Mouse (Mus musculus) G1E (cell line): ENCODE measurements around the gene Krtap9-5. TPM values are rescaled to one million over a fixed set of nuclear protein-coding genes. Genes with fewer than 3 reads are reported as not detected.

Experiments
- ATAC-seq: 2 replicates; pipeline ENCODE4 v1.8.0; 2016; ENCODE audit warnings: mild to moderate bottlenecking; ENCODE audit not compliant: insufficient number of reproducible peaks, poor library complexity, low FRiP score, severe bottlenecking; ENCODE audit errors: extremely low read depth
- DNase-seq: peaks from one replicate; pipeline ENCODE4 v3.0.0; 2012; ENCODE audit warnings: low spot score
- H3K27me3 ChIP-seq: 2 replicates; pipeline ENCODE4 v1.6.1; 2012; ENCODE audit warnings: mild to moderate bottlenecking, low read length, inconsistent platforms; ENCODE audit not compliant: insufficient read depth
- H3K36me3 ChIP-seq: replicated peaks from 2 replicates; pipeline ENCODE3; 2012; ENCODE audit warnings: mild to moderate bottlenecking, inconsistent platforms
- H3K4me1 ChIP-seq: 2 replicates; pipeline ENCODE4 v1.6.1; 2012; ENCODE audit warnings: low read depth, low read length, inconsistent platforms, mixed read lengths; ENCODE audit not compliant: insufficient read depth
- H3K4me3 ChIP-seq: 2 replicates; pipeline ENCODE4 v1.5.1; 2012; ENCODE audit warnings: low read depth, mild to moderate bottlenecking, inconsistent platforms, low read length, moderate library complexity, mixed read lengths
- H3K9me3 ChIP-seq: replicated peaks from 2 replicates; pipeline ENCODE4 v1.6.1; 2012; ENCODE audit warnings: inconsistent platforms
- CTCF ChIP-seq: IDR thresholded peaks from 2 replicates; pipeline ENCODE4 v1.5.1; 2012; ENCODE audit warnings: low read depth, low read length, inconsistent platforms, mixed read lengths
- GATA1 ChIP-seq: IDR thresholded peaks from 2 replicates; pipeline ENCODE4 v1.6.1; 2012; ENCODE audit warnings: borderline replicate concordance, low read length, inconsistent platforms, mixed read lengths
- GATA2 ChIP-seq: IDR thresholded peaks from 2 replicates; pipeline ENCODE4 v1.6.1; 2012; ENCODE audit warnings: low read depth, low read length, inconsistent platforms, borderline replicate concordance
- POLR2AphosphoS5 ChIP-seq: IDR thresholded peaks from 2 replicates; pipeline ENCODE4 v1.6.1; 2012; ENCODE audit warnings: low read depth, low read length, inconsistent platforms; ENCODE audit not compliant: insufficient replicate concordance
- TAL1 ChIP-seq: conservative IDR thresholded peaks from 2 replicates; pipeline ENCODE4 v1.6.1; 2012; ENCODE audit warnings: low read depth, low read length, inconsistent platforms, mixed read lengths
- polyA plus RNA-seq: library from polyadenylated mRNA; stranded (reverse); fragments of >175 nt; gene quantifications from 2 replicates; pipeline ENCODE4 v1.2.3, GENCODE M21; 2012
- total RNA-seq, 2 experiments: library from RNA; stranded (forward) in 1 of 2; stranded (reverse) in 1 of 2; fragments of 200-1000 nt in 1 of 2; fragments of >200 nt in 1 of 2; fragmentation: Nextera tagmentation in 1 of 2; gene quantifications; 2 replicates each; pipeline ENCODE4 v1.2.3; 2014 to 2017

Gene Krtap9-5
- total and polyA plus RNA-seq, 3 experiments = not detected

- Histone ChIP-seq H3K4me3 (no peak overlapping the region), H3K27me3 (no peaks in the 10 kb centered on the region), H3K4me1 (no peaks in the 10 kb centered on the region; the same call in 1 of the 2 replicates), H3K36me3 (no peaks in the 10 kb centered on the region), H3K9me3 (peaks cover 64% of the 10 kb centered on the region)
- DNase-seq = no peak
- ATAC-seq = no peak
- TF ChIP-seq CTCF (no peak), GATA2 (no peak), TAL1 (no peak), GATA1 (no peak), POLR2AphosphoS5 (no peak)
These were observed 40.3 kb downstream of the Krtap9-5 start for GRCm38 (mm10) chr11:99988530-99988929.

GRCm38 (mm10) chr11:99989881-99990405, 41.7 kb downstream of the Krtap9-5 start:
- H3K36me3 ChIP-seq = no peaks in the 10 kb centered on the region
- no peaks in the 10 kb centered on the region; the same call in 1 of the 2 replicates for H3K27me3 ChIP-seq
- ATAC-seq (no peak), DNase-seq (no peak)
- peaks cover 64% of the 10 kb centered on the region for H3K9me3 ChIP-seq
- TF ChIP-seq GATA2 = no peak
- no peak for TF ChIP-seq TAL1
- no peak for TF ChIP-seq GATA1
- TF ChIP-seq CTCF = no peak
- no peak for TF ChIP-seq POLR2AphosphoS5
- H3K4me3 ChIP-seq = no peak overlapping the region
- no peaks in the 10 kb centered on the region; the same call in 1 of the 2 replicates for H3K4me1 ChIP-seq

DNA sequence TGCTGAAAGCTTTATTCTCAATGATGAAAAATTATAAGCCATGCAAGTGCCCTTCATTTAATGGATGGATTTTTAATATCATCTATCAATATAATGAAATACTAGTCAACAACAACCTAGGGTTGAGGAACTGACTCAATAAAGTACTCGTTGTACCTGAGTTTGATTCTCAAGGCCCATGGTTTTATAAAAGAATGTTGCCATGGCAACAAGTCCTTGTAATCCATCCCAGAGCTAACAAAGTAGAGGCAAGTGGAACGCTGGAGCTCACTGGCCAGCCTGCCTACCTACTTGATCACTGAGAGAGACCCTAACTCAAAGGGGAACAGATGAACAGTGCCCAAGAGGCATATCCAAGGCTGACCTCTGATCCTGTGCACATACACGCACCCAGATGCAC, 42.3 kb downstream of the Krtap9-5 start:
- H3K36me3 ChIP-seq = no peaks in the 10 kb centered on the region
- no peak overlapping the region for H3K4me3 ChIP-seq
- no peaks in the 10 kb centered on the region; the same call in 1 of the 2 replicates for H3K4me1 ChIP-seq
- peaks cover 57% of the 10 kb centered on the region for H3K9me3 ChIP-seq
- no peak for ATAC-seq
- TF ChIP-seq POLR2AphosphoS5 (no peak), GATA2 (no peak), CTCF (no peak), GATA1 (no peak), TAL1 (no peak)
- no peak for DNase-seq
- H3K27me3 ChIP-seq = no peaks in the 10 kb centered on the region; the same call in 1 of the 2 replicates

DNA sequence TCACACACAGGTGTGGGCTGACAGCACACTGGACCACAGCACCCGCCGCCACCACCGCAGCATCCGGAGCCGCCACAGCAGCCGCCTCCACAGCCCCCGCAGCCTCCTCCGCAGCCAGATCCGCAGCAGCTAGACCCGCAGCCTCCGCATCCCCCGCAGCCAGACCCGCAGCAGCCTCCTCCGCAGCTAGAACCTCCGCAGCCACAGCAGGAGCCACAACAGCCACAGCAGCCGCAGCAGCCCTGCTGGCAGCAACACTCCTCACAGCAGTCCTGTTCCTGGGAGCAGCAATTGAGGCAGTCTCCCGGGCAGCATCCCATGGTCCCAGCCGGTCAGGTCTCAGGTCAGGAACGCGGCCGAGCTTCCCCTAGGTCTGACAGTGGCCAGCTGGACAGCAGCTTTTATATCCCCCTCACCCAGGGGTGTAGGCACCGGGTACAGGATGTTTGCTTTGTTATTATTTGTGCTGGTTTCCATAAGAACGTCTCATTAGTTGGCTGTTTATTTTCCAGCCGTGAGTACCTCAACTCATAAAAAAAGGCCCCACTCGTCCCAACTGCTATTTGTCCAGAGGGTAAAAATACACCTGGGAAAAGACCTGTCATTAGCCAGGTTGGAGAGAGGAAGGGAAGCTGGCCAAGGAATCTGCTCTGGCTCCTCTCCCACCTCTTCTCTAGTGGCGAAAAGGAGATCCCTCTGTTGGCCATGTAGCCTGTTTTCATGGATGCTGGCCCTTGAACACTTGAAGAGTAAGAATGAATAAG, 45.5 kb downstream of the Krtap9-5 start, which contains the start of gene Krtap17-1:
Krtap17-1 (minus strand) TSS at position 375 of the 764 bp plus-strand sequence.
- peaks cover 56% of the 10 kb centered on the region for H3K9me3 ChIP-seq
- H3K4me3 ChIP-seq = no peak within 1 kb of the TSS; the same call in 1 of the 2 replicates
- ATAC-seq (no peak), DNase-seq (no peak)
- no peaks in the 10 kb centered on the region for H3K36me3 ChIP-seq
- no peaks in the 10 kb centered on the region for H3K4me1 ChIP-seq
- no peak for TF ChIP-seq POLR2AphosphoS5
- no peak for TF ChIP-seq TAL1
- no peak for TF ChIP-seq GATA2
- TF ChIP-seq CTCF = no peak
- no peak for TF ChIP-seq GATA1
- no peaks in the 10 kb centered on the region; the same call in 1 of the 2 replicates for H3K27me3 ChIP-seq

GRCm38 (mm10) chr11:99994384-99994661, 46.0 kb downstream of the Krtap9-5 start:
- Histone ChIP-seq H3K36me3 (no peaks in the 10 kb centered on the region), H3K27me3 (no peaks in the 10 kb centered on the region; the same call in 1 of the 2 replicates), H3K9me3 (peaks cover 61% of the 10 kb centered on the region), H3K4me3 (no peak overlapping the region), H3K4me1 (no peaks in the 10 kb centered on the region)
- DNase-seq (no peak), ATAC-seq (no peak)
- TF ChIP-seq GATA2 = no peak
- no peak for TF ChIP-seq TAL1
- TF ChIP-seq CTCF = no peak
- no peak for TF ChIP-seq POLR2AphosphoS5
- TF ChIP-seq GATA1 = no peak

DNA sequence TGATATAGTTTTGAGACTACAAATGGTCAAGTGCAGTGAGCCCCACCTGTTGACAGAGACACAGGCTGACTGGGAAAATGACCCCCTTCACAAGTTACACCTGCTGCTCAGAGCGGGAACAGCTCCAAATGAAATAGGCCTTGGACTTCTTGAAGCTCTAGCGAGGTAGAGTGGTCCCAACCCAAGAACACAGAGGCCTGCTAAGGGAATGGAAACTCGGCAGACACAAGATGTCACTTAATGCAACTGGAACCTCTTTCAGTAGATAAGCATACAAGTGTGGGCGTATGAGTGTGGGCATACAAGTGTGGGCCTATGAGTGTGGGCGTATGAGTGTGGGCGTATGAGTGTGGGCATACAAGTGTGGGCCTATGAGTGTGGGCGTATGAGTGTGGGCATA, 50.8 kb downstream of the Krtap9-5 start:
- no peak for DNase-seq
- ATAC-seq = no peak
- Histone ChIP-seq H3K9me3 (peaks cover 48% of the 10 kb centered on the region), H3K27me3 (no peaks in the 10 kb centered on the region; the same call in 1 of the 2 replicates), H3K36me3 (no peaks in the 10 kb centered on the region), H3K4me1 (no peaks in the 10 kb centered on the region), H3K4me3 (no peak overlapping the region)
- TF ChIP-seq GATA1 (no peak), TAL1 (no peak), GATA2 (no peak), CTCF (no peak), POLR2AphosphoS5 (no peak)

Other genes starting within 250 kb of the Krtap9-5 start
Only the 20 nearest of the 32 such genes appear.
- not detected in 2 replicates for gene Gm11554, start 144.0 kb upstream of the Krtap9-5 start, total RNA-seq (2014; fragmentation: Nextera tagmentation)
- gene Gm11554, start 144.0 kb upstream of the Krtap9-5 start, total RNA-seq (2017) = not detected in 2 replicates
- not detected in 2 replicates for gene Gm11554, start 144.0 kb upstream of the Krtap9-5 start, polyA plus RNA-seq
- not detected in 2 replicates for gene Krtap4-13, start 138.6 kb upstream of the Krtap9-5 start, total RNA-seq (2014; fragmentation: Nextera tagmentation)
- not detected in 2 replicates for gene Krtap4-13, start 138.6 kb upstream of the Krtap9-5 start, total RNA-seq (2017)
- gene Krtap4-13, start 138.6 kb upstream of the Krtap9-5 start, polyA plus RNA-seq = not detected in 2 replicates
- gene Gm11564, start 132.8 kb upstream of the Krtap9-5 start, total RNA-seq (2014; fragmentation: Nextera tagmentation) = not detected in 2 replicates
- not detected in 2 replicates for gene Gm11564, start 132.8 kb upstream of the Krtap9-5 start, total RNA-seq (2017)
- not detected in 2 replicates for gene Gm11564, start 132.8 kb upstream of the Krtap9-5 start, polyA plus RNA-seq
- gene 2300003K06Rik, start 110.4 kb upstream of the Krtap9-5 start, total RNA-seq (2014; fragmentation: Nextera tagmentation) = not detected in 2 replicates
- not detected in 2 replicates for gene 2300003K06Rik, start 110.4 kb upstream of the Krtap9-5 start, total RNA-seq (2017)
- gene 2300003K06Rik, start 110.4 kb upstream of the Krtap9-5 start, polyA plus RNA-seq = not detected in 2 replicates
- gene Krtap4-16, start 96.9 kb upstream of the Krtap9-5 start, total RNA-seq (2014; fragmentation: Nextera tagmentation) = not detected in 2 replicates
- gene Krtap4-16, start 96.9 kb upstream of the Krtap9-5 start, total RNA-seq (2017) = not detected in 2 replicates
- gene Krtap4-16, start 96.9 kb upstream of the Krtap9-5 start, polyA plus RNA-seq = not detected in 2 replicates
- gene Gm11568, start 90.6 kb upstream of the Krtap9-5 start, total RNA-seq (2014; fragmentation: Nextera tagmentation) = not detected in 2 replicates
- not detected in 2 replicates for gene Gm11568, start 90.6 kb upstream of the Krtap9-5 start, total RNA-seq (2017)
- not detected in 2 replicates for gene Gm11568, start 90.6 kb upstream of the Krtap9-5 start, polyA plus RNA-seq
- not detected in 2 replicates for gene Gm11559, start 84.0 kb upstream of the Krtap9-5 start, total RNA-seq (2014; fragmentation: Nextera tagmentation)
- 0.29 TPM in 1 of 2 replicates, not detected in the other for gene Gm11559, start 84.0 kb upstream of the Krtap9-5 start, total RNA-seq (2017)
- gene Gm11559, start 84.0 kb upstream of the Krtap9-5 start, polyA plus RNA-seq = not detected in 2 replicates
- gene Krtap9-1, start 75.1 kb upstream of the Krtap9-5 start, total RNA-seq (2014; fragmentation: Nextera tagmentation) = not detected in 2 replicates
- not detected in 2 replicates for gene Krtap9-1, start 75.1 kb upstream of the Krtap9-5 start, total RNA-seq (2017)
- not detected in 2 replicates for gene Krtap9-1, start 75.1 kb upstream of the Krtap9-5 start, polyA plus RNA-seq
- not detected in 2 replicates for gene Gm11567, start 69.3 kb upstream of the Krtap9-5 start, total RNA-seq (2014; fragmentation: Nextera tagmentation)
- not detected in 2 replicates for gene Gm11567, start 69.3 kb upstream of the Krtap9-5 start, total RNA-seq (2017)
- gene Gm11567, start 69.3 kb upstream of the Krtap9-5 start, polyA plus RNA-seq = not detected in 2 replicates
- not detected in 2 replicates for gene Krtap31-1, start 40.6 kb upstream of the Krtap9-5 start, total RNA-seq (2014; fragmentation: Nextera tagmentation)
- 0.27 and 0.29 TPM in 2 replicates for gene Krtap31-1, start 40.6 kb upstream of the Krtap9-5 start, total RNA-seq (2017)
- gene Krtap31-1, start 40.6 kb upstream of the Krtap9-5 start, polyA plus RNA-seq = not detected in 2 replicates
- not detected in 2 replicates for gene Gm11565, start 33.7 kb upstream of the Krtap9-5 start, total RNA-seq (2014; fragmentation: Nextera tagmentation)
- gene Gm11565, start 33.7 kb upstream of the Krtap9-5 start, total RNA-seq (2017) = 0.16 and 0.23 TPM in 2 replicates
- not detected in 2 replicates for gene Gm11565, start 33.7 kb upstream of the Krtap9-5 start, polyA plus RNA-seq
- gene Krtap31-2, start 12.2 kb upstream of the Krtap9-5 start, total RNA-seq (2014; fragmentation: Nextera tagmentation) = not detected in 2 replicates
- gene Krtap31-2, start 12.2 kb upstream of the Krtap9-5 start, total RNA-seq (2017) = not detected in 2 replicates
- gene Krtap31-2, start 12.2 kb upstream of the Krtap9-5 start, polyA plus RNA-seq = not detected in 2 replicates
- gene Krtap29-1, start 30.6 kb downstream of the Krtap9-5 start, total RNA-seq (2014; fragmentation: Nextera tagmentation) = not detected in 2 replicates
- gene Krtap29-1, start 30.6 kb downstream of the Krtap9-5 start, total RNA-seq (2017) = not detected in 2 replicates
- gene Krtap29-1, start 30.6 kb downstream of the Krtap9-5 start, polyA plus RNA-seq = not detected in 2 replicates
- gene Krtap16-1, start 38.1 kb downstream of the Krtap9-5 start, total RNA-seq (2014; fragmentation: Nextera tagmentation) = not detected in 2 replicates
- gene Krtap16-1, start 38.1 kb downstream of the Krtap9-5 start, total RNA-seq (2017) = 0.06 and 0.11 TPM in 2 replicates
- not detected in 2 replicates for gene Krtap16-1, start 38.1 kb downstream of the Krtap9-5 start, polyA plus RNA-seq
- not detected in 2 replicates for gene Krtap17-1, start 45.5 kb downstream of the Krtap9-5 start, total RNA-seq (2014; fragmentation: Nextera tagmentation)
- gene Krtap17-1, start 45.5 kb downstream of the Krtap9-5 start, total RNA-seq (2017) = not detected in 2 replicates
- not detected in 2 replicates for gene Krtap17-1, start 45.5 kb downstream of the Krtap9-5 start, polyA plus RNA-seq
- gene Krt33a, start 67.7 kb downstream of the Krtap9-5 start, total RNA-seq (2014; fragmentation: Nextera tagmentation) = not detected in 2 replicates
- gene Krt33a, start 67.7 kb downstream of the Krtap9-5 start, total RNA-seq (2017) = not detected in 2 replicates
- not detected in 2 replicates for gene Krt33a, start 67.7 kb downstream of the Krtap9-5 start, polyA plus RNA-seq
- gene Krt33b, start 81.4 kb downstream of the Krtap9-5 start, total RNA-seq (2014; fragmentation: Nextera tagmentation) = not detected in 2 replicates
- gene Krt33b, start 81.4 kb downstream of the Krtap9-5 start, total RNA-seq (2017) = not detected in 2 replicates
- not detected in 2 replicates for gene Krt33b, start 81.4 kb downstream of the Krtap9-5 start, polyA plus RNA-seq
- gene Krt34, start 93.1 kb downstream of the Krtap9-5 start, total RNA-seq (2014; fragmentation: Nextera tagmentation) = not detected in 2 replicates
- gene Krt34, start 93.1 kb downstream of the Krtap9-5 start, total RNA-seq (2017) = not detected in 2 replicates
- gene Krt34, start 93.1 kb downstream of the Krtap9-5 start, polyA plus RNA-seq = not detected in 2 replicates
- gene Krt31, start 102.1 kb downstream of the Krtap9-5 start, total RNA-seq (2014; fragmentation: Nextera tagmentation) = not detected in 2 replicates
- gene Krt31, start 102.1 kb downstream of the Krtap9-5 start, total RNA-seq (2017) = 0.06 TPM in 1 of 2 replicates, not detected in the other
- not detected in 2 replicates for gene Krt31, start 102.1 kb downstream of the Krtap9-5 start, polyA plus RNA-seq
- gene Krt32, start 139.8 kb downstream of the Krtap9-5 start, total RNA-seq (2014; fragmentation: Nextera tagmentation) = not detected in 2 replicates
- gene Krt32, start 139.8 kb downstream of the Krtap9-5 start, total RNA-seq (2017) = not detected in 2 replicates
- not detected in 2 replicates for gene Krt32, start 139.8 kb downstream of the Krtap9-5 start, polyA plus RNA-seq